Mouse (Mus musculus) MEL (cell line): ENCODE data around the gene Fndc5. TPM values are rescaled to one million over a fixed set of nuclear protein-coding genes. Genes with fewer than 3 reads are reported as not detected.

Experiments used
- DNase-seq: peaks from one replicate; pipeline ENCODE4 v3.0.0; 2011; ENCODE audit warnings: low read depth, low spot score
- H3K27ac ChIP-seq: 2 replicates; pipeline ENCODE4 v1.5.1; 2012; ENCODE audit warnings: low read depth, mild to moderate bottlenecking, control low read depth, low read length, moderate library complexity; ENCODE audit not compliant: control insufficient read depth
- H3K27me3 ChIP-seq, 2 experiments: fragments of 150-350 bp in 1 of 2; sonication (generic) in 1 of 2; 2 replicates each; pipeline ENCODE4 v1.6.1; 2012; ENCODE audit warnings: low read length in 2 of 2, mild to moderate bottlenecking in 2 of 2, improper control_type of control experiment in 1 of 2, moderate library complexity in 1 of 2; ENCODE audit not compliant: insufficient read depth in 2 of 2, control insufficient read depth in 1 of 2
- H3K36me3 ChIP-seq, 2 experiments: 2 replicates each; pipeline ENCODE4 v1.6.1; 2012 to 2014; ENCODE audit warnings: low read length in 2 of 2, improper control_type of control experiment in 1 of 2, inconsistent platforms in 1 of 2, mild to moderate bottlenecking in 1 of 2; ENCODE audit not compliant: insufficient read depth in 2 of 2, control insufficient read depth in 1 of 2
- H3K4me1 ChIP-seq, 2 experiments: fragments of 150-350 bp in 1 of 2; sonication (generic) in 1 of 2; 2 replicates each; pipeline ENCODE4 v1.6.1; 2012; ENCODE audit warnings: low read length in 2 of 2, improper control_type of control experiment in 1 of 2, mild to moderate bottlenecking in 1 of 2; ENCODE audit not compliant: insufficient read depth in 2 of 2, control insufficient read depth in 1 of 2
- H3K4me3 ChIP-seq, 2 experiments: fragments of 150-350 bp in 1 of 2; sonication (generic) in 1 of 2; 2 replicates each; pipeline ENCODE4 v1.5.1; 2012; ENCODE audit warnings: low read depth in 2 of 2, low read length in 2 of 2, mild to moderate bottlenecking in 2 of 2, moderate library complexity in 2 of 2, control low read depth in 1 of 2, improper control_type of control experiment in 1 of 2; ENCODE audit not compliant: control insufficient read depth in 1 of 2, insufficient read depth in 1 of 2
- H3K79me2 ChIP-seq: 2 replicates; pipeline ENCODE4 v1.6.1; 2012; ENCODE audit warnings: mild to moderate bottlenecking, low read length, moderate library complexity; ENCODE audit not compliant: control insufficient read depth, poor library complexity, insufficient read depth
- H3K9ac ChIP-seq: 2 replicates; pipeline ENCODE4 v1.6.1; 2012; ENCODE audit warnings: low read depth, mild to moderate bottlenecking, control low read depth, low read length, moderate library complexity; ENCODE audit not compliant: control insufficient read depth, poor library complexity, severe bottlenecking
- H3K9me3 ChIP-seq: fragments of 150-350 bp; sonication (generic); replicated peaks from 2 replicates; pipeline ENCODE4 v1.6.1; 2012; ENCODE audit warnings: mild to moderate bottlenecking, low read length, improper control_type of control experiment, moderate library complexity; ENCODE audit not compliant: insufficient read depth
- CHD1 ChIP-seq: IDR thresholded peaks from 2 replicates; pipeline ENCODE4 v1.6.1; 2012; ENCODE audit warnings: low read depth, mild to moderate bottlenecking, inconsistent platforms, low read length, improper control_type of control experiment
- CHD2 ChIP-seq: IDR thresholded peaks from 2 replicates; pipeline ENCODE4 v1.6.1; 2011; ENCODE audit warnings: low read length, improper control_type of control experiment
- CTCF ChIP-seq, 3 experiments: IDR thresholded peaks in 2 of 3; conservative IDR thresholded peaks in 1 of 3; 2 replicates each; pipeline ENCODE4 v1.5.1; 2011 to 2012; ENCODE audit warnings: low read length in 3 of 3, low read depth in 2 of 3, mild to moderate bottlenecking in 2 of 3, improper control_type of control experiment in 1 of 3, inconsistent platforms in 1 of 3, mixed read lengths in 1 of 3, moderate library complexity in 1 of 3; ENCODE audit not compliant: control insufficient read depth in 1 of 3, insufficient read depth in 1 of 3, poor library complexity in 1 of 3, severe bottlenecking in 1 of 3
- E2F4 ChIP-seq: IDR thresholded peaks from 2 replicates; pipeline ENCODE4 v1.6.1; 2011; ENCODE audit warnings: low read depth, low read length, improper control_type of control experiment, borderline replicate concordance
- EP300 ChIP-seq, 2 experiments: IDR thresholded peaks; 2 replicates each; pipeline ENCODE4 v1.6.1; 2011; ENCODE audit warnings: improper control_type of control experiment in 2 of 2, low read length in 2 of 2, low read depth in 1 of 2, mild to moderate bottlenecking in 1 of 2
- JUND ChIP-seq: IDR thresholded peaks from 2 replicates; pipeline ENCODE4 v1.6.1; 2011; ENCODE audit warnings: low read depth, mild to moderate bottlenecking, improper control_type of control experiment, low read length
- MYC ChIP-seq: IDR thresholded peaks from 2 replicates; pipeline ENCODE4 v1.6.1; 2011; ENCODE audit warnings: low read depth, mild to moderate bottlenecking, low read length, improper control_type of control experiment, moderate library complexity
- NELFE ChIP-seq: IDR thresholded peaks from 2 replicates; pipeline ENCODE4 v1.6.1; 2011; ENCODE audit warnings: low read depth, low read length, improper control_type of control experiment
- NRF1 ChIP-seq: IDR thresholded peaks from 2 replicates; pipeline ENCODE4 v1.6.1; 2014; ENCODE audit warnings: low read depth, mild to moderate bottlenecking, inconsistent platforms, low read length, improper control_type of control experiment, moderate library complexity; ENCODE audit not compliant: poor library complexity, insufficient read depth, severe bottlenecking
- POLR2AphosphoS5 ChIP-seq: IDR thresholded peaks from 2 replicates; pipeline ENCODE4 v1.6.1; 2012; ENCODE audit warnings: low read depth, borderline replicate concordance, mild to moderate bottlenecking, inconsistent platforms, low read length, moderate library complexity, mixed read lengths
- RAD21 ChIP-seq: IDR thresholded peaks from 2 replicates; pipeline ENCODE4 v1.6.1; 2011; ENCODE audit warnings: mild to moderate bottlenecking, low read depth, low read length, improper control_type of control experiment
- SMC3 ChIP-seq: IDR thresholded peaks from 2 replicates; pipeline ENCODE4 v1.6.1; 2011; ENCODE audit warnings: low read depth, low read length, improper control_type of control experiment
- TAL1 ChIP-seq: IDR thresholded peaks from 2 replicates; pipeline ENCODE4 v1.6.1; 2012; ENCODE audit warnings: mild to moderate bottlenecking, inconsistent platforms, low read length, moderate library complexity, mixed read lengths
- TBP ChIP-seq: IDR thresholded peaks from 2 replicates; pipeline ENCODE4 v1.8.0; 2011; ENCODE audit warnings: low read depth, low read length, improper control_type of control experiment
- USF1 ChIP-seq: IDR thresholded peaks from 2 replicates; pipeline ENCODE4 v1.6.1; 2014; ENCODE audit warnings: low read depth, mild to moderate bottlenecking, inconsistent platforms, low read length, improper control_type of control experiment, moderate library complexity
- ZNF384 ChIP-seq: IDR thresholded peaks from 2 replicates; pipeline ENCODE4 v1.6.1; 2012; ENCODE audit warnings: low read depth, mild to moderate bottlenecking, inconsistent platforms, low read length, improper control_type of control experiment
- polyA plus RNA-seq, 2 experiments: library from polyadenylated mRNA; stranded (reverse) in 1 of 2; unstranded in 1 of 2; fragments of >175 nt in 1 of 2; fragments of >200 nt in 1 of 2; gene quantifications; 2 replicates each; pipeline versions ENCODE4 v1.2.1 to v1.2.4; 2012; ENCODE audit warnings: low replicate concordance in 2 of 2, low read depth in 1 of 2; ENCODE audit not compliant: insufficient read length in 2 of 2, insufficient read depth in 1 of 2, missing spikeins in 1 of 2
- total RNA-seq: library from RNA; depleted of rRNA; stranded (reverse); fragments of 300-350 nt; gene quantifications from 2 replicates; pipeline ENCODE4 v1.2.3, GENCODE M21; 2012

The Fndc5 gene
- total and polyA plus RNA-seq, 3 experiments, result 15.8 to 123 (median 35.9) TPM

DNA sequence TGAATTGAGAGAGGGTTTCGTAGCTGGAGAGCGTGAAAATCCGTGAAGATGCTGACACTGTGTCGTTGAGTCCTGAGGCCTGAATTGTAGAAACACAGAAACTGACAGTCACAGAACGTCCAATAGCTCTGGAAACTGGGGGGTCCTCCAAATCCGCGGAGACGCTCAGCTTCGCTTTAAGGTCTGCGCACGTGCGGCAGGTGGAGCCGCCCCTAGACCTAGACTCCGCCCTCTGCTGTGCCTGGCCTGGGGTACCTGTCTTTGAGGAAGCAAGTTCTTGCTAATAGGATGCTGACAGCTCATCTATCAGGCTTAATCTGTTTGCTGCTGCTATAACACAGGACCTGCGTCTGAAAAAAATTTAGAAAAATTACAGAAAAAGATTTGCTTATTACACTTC is 41.5 kb upstream of the Fndc5 start:
- H3K27me3 ChIP-seq, result peaks cover 0 to 2% of the 10 kb centered on the region in 2 experiments; a peak in 2 of 4 replicates
- H3K9ac ChIP-seq, result no peak overlapping the region
- H3K36me3 ChIP-seq, result no peaks in the 10 kb centered on the region
- no peaks in the 10 kb centered on the region for H3K79me2 ChIP-seq
- no peaks in the 10 kb centered on the region for H3K9me3 ChIP-seq
- TF ChIP-seq NRF1, result no peak
- TF ChIP-seq MYC, result no peak
- no peak for TF ChIP-seq POLR2AphosphoS5
- H3K4me1 ChIP-seq, result no peaks in the 10 kb centered on the region
- H3K4me3 ChIP-seq, result no peak overlapping the region
- no peak for DNase-seq
- no peak overlapping the region for H3K27ac ChIP-seq

DNA sequence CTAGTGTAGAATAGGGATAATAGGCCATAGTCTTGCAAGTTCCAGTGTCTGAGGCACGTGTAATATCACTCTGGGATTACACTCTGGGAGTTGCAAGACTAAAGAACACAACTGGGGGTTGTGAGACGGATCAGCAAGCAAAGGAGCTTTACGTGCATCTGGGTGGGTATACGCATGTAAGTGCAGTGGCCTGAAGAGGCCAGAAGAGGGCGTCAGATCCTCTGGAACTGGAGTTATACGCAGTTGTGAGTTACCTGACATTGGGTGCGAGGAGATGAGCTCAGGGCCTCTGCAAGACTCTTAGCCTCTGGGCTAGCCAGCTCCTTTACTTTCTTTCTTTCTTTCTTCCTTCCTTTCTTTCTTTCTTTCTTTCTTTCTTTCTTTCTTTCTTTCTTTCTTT is 39.8 kb upstream of the Fndc5 start:
- Histone ChIP-seq H3K9ac (no peak overlapping the region), H3K9me3 (no peaks in the 10 kb centered on the region), H3K36me3 (no peaks in the 10 kb centered on the region), H3K4me3 (no peak overlapping the region), H3K79me2 (no peaks in the 10 kb centered on the region), H3K4me1 (no peaks in the 10 kb centered on the region), H3K27me3 (peaks cover 0 to 2% of the 10 kb centered on the region in 2 experiments; a peak in 2 of 4 replicates), H3K27ac (no peak overlapping the region)
- TF ChIP-seq USF1, result no peak
- peak; percentile 21 for TF ChIP-seq RAD21
- TF ChIP-seq CHD1, result no peak
- no peak for TF ChIP-seq CHD2
- TF ChIP-seq SMC3, result peak; percentile 22; the same call in 1 of the 2 replicates
- no peak for TF ChIP-seq POLR2AphosphoS5
- no peak for TF ChIP-seq ZNF384
- peak; percentile 25 to 34 (median 30); a peak in 4 of 6 replicates for TF ChIP-seq CTCF (IDR thresholded peaks at IDR 0.05 in 2 of 3, conservative IDR thresholded peaks at IDR 0.05 in 1 of 3; ENCODE audit: control insufficient read depth in 1 of 3, insufficient read depth in 1 of 3, low read depth in 2 of 3, low read length in 3 of 3, poor library complexity in 1 of 3, severe bottlenecking in 1 of 3)
- TF ChIP-seq EP300 (IDR thresholded peaks at IDR 0.05; ENCODE audit: low read depth in 1 of 2, low read length in 2 of 2), result no peak
- no peak for TF ChIP-seq NELFE
- TF ChIP-seq JUND, result no peak
- no peak for TF ChIP-seq TBP
- TF ChIP-seq E2F4, result no peak
- no peak for TF ChIP-seq TAL1
- DNase-seq, result peak; percentile 21
